Mouse (Mus musculus) megakaryocyte progenitor cell, adult 5-6 weeks (primary cell): ENCODE results near the gene Gm7714. TPM values are rescaled to one million over a fixed set of nuclear protein-coding genes. Genes with fewer than 3 reads are reported as not detected.
"Not testable (repeated sequence)": the region's sequence is repeated elsewhere in the genome, so short reads cannot be mapped to it uniquely, and the experiment has no call there.

Experiments
- ATAC-seq: replicated peaks from 2 replicates; pipeline ENCODE4 v1.8.0; 2016; ENCODE audit warnings: mild to moderate bottlenecking, moderate TSS enrichment, inconsistent platforms; ENCODE audit not compliant: poor library complexity
- total RNA-seq, 2 experiments: library from RNA; stranded (forward) in 1 of 2; stranded (reverse) in 1 of 2; fragments of 157-497, 149-512 nt in 1 of 2; fragments of 200-1000 nt in 1 of 2; gene quantifications; 2 replicates each; pipeline versions ENCODE4 v1.2.3 to v1.2.4; 2015 to 2017

The Gm7714 gene
- total RNA-seq (2015) (not detected in 2 replicates), total RNA-seq (2017) (not detected in 2 replicates)

GRCm38 (mm10) chr5:88268619-88269018, at the start of gene Gm7714:
Gm7714 (plus strand) TSS chr5:88268919.
- ATAC-seq = no peak

- no peak for ATAC-seq
Measured at GRCm38 (mm10) chr5:88256475-88256874, 12.2 kb upstream of the Gm7714 start.

- not testable (repeated sequence) for ATAC-seq
Measured at GRCm38 (mm10) chr5:88311307-88311706, 42.6 kb downstream of the Gm7714 start.

- ATAC-seq = no peak
Measured at GRCm38 (mm10) chr5:88317012-88317411, 48.3 kb downstream of the Gm7714 start, which contains the start of gene Prol1. Prol1 (plus strand) TSS chr5:88317312.

Other genes with a start within 250 kb of the Gm7714 start
- gene Smr2, start 182.4 kb upstream of the Gm7714 start, total RNA-seq (2015) = not detected in 2 replicates
- not detected in 2 replicates for gene Smr2, start 182.4 kb upstream of the Gm7714 start, total RNA-seq (2017)
- gene Gm11116, start 157.4 kb upstream of the Gm7714 start, total RNA-seq (2015) = not detected in 2 replicates
- not detected in 2 replicates for gene Gm11116, start 157.4 kb upstream of the Gm7714 start, total RNA-seq (2017)
- gene Gm11115, start 114.8 kb upstream of the Gm7714 start, total RNA-seq (2015) = not detected in 2 replicates
- not detected in 2 replicates for gene Gm11115, start 114.8 kb upstream of the Gm7714 start, total RNA-seq (2017)
- gene Prol1, start 48.4 kb downstream of the Gm7714 start, total RNA-seq (2015) = not detected in 2 replicates
- not detected in 2 replicates for gene Prol1, start 48.4 kb downstream of the Gm7714 start, total RNA-seq (2017)
- not detected in 2 replicates for gene Amtn, start 107.2 kb downstream of the Gm7714 start, total RNA-seq (2015)
- gene Amtn, start 107.2 kb downstream of the Gm7714 start, total RNA-seq (2017) = not detected in 2 replicates
- gene Ambn, start 187.1 kb downstream of the Gm7714 start, total RNA-seq (2015) = not detected in 2 replicates
- gene Ambn, start 187.1 kb downstream of the Gm7714 start, total RNA-seq (2017) = not detected in 2 replicates
- gene Enam, start 219.1 kb downstream of the Gm7714 start, total RNA-seq (2015) = not detected in 2 replicates
- gene Enam, start 219.1 kb downstream of the Gm7714 start, total RNA-seq (2017) = not detected in 2 replicates